Mouse (Mus musculus): ENCODE data around the gene Tmem60. TPM values are rescaled to one million over a fixed set of nuclear protein-coding genes. Genes with fewer than 3 reads are reported as not detected.

Gene Tmem60
- 25.4 and 28.1 TPM in 2 replicates for polyA plus RNA-seq (2012; rRNA removed)

GRCm38 (mm10) chr5:20881915-20882800 lies at the start of gene Tmem60, which contains the start of gene Phtf2:
Gene Tmem60, plus strand, starts transcription at chr5:20882191.
Gene Phtf2, minus strand, starts transcription at chr5:20882124.
- peak; percentile 94 for DNase-seq (ENCODE audit: low spot score)

GRCm38 (mm10) chr5:20834399-20834798 lies 47.6 kb upstream of the Tmem60 start:
- DNase-seq (ENCODE audit: low spot score): no peak

DNA sequence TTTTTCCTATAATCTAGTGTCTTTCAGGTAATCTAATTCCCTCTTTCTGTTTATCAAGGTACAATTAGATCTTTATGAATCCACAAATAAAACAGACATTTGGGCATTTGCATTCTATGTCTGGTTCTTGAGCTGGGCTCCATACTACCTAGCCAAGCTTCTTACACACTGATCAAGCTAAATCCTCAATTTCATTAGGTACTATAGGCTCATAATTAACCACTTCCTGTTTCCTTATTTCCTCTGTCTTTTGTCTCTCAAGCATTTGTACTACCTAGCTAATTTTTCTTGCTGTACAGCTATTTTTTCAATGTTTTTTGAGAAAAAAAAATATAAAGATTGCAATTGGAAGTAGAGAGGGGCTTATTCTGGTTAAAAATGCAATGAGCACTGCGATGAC lies 44.9 kb upstream of the Tmem60 start:
- DNase-seq (ENCODE audit: low spot score): no peak

DNA sequence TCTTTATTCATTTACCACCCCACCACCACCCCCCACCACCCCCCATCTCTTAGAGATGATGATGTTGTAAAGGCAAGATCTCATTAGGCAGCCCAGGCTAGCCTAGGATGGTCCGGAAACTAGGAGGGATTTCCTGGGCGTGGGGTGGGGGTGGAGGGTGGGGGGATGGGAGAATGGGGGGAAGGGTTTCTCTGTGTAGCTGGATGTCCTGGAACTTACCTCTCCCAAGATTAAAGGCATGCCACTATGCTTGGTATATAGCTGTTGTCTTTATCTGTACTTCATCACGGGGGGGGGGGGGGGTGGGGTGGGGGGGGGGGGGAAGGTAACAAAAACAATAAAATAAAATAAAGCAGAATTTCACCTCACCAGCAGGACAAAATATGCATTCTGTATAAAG lies 38.6 kb upstream of the Tmem60 start:
- DNase-seq (ENCODE audit: low spot score): no peak

- no peak for DNase-seq (ENCODE audit: low spot score)
Measured at GRCm38 (mm10) chr5:20843816-20844215, 38.2 kb upstream of the Tmem60 start.

DNA sequence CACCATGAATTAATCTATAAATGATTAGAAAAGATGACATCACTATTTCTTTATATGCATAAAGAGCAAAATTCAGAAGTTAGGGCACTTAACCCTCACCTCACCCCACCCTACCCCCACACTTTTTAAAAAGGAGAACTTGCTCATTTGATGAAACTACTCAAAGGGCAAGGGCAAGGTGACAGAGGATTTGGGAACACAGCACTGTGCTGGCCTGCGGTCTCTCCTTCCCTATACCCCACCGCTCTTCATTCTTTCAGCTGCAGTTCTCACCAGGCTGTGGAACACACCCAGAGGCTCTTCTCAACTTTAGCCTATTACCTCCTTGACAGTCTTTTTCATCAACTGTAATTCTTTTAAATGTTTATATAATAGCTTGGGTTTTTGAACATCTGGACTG lies 35.0 kb upstream of the Tmem60 start:
- DNase-seq (ENCODE audit: low spot score): no peak

DNA sequence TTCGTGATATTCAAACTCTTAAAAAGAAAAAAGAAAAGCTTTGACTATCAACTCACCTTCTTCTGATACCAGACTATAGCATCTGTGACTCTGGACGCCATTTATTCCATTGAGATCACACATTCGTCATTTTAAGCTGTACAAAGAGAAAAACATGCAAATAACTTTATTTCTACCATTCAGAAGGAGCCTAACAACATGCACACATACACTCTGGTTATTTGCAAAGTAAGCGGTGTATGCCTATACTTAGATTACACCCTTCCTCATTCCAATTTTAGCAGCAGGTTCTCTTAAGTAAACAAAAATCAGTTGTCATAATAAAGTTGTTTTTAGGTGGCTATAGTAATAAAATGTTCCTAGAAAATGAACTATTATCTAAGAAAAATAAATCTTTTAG lies 26.9 kb upstream of the Tmem60 start:
- no peak for DNase-seq (ENCODE audit: low spot score)

- DNase-seq (ENCODE audit: low spot score): no peak
Measured at GRCm38 (mm10) chr5:20858404-20858803, 23.6 kb upstream of the Tmem60 start.

DNA sequence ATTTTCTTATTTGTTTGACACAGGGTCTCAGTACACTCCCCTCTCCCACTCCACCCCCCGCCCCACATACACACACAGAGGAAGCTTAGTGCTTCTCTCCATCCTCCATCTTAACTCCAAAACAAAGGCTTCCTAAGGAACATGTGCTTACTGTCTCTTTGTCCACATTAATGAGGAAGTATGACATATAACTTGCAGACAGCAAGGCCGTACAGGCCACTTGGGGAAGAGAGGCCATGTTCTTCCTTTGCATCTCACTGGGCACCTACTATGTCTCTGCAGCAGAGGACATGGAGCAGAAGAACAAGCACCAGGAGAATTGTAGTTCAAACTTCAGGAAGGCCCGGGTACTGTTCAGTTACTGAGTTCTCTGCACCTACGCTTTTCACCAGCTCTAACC lies 21.4 kb upstream of the Tmem60 start:
- no peak for DNase-seq (ENCODE audit: low spot score)

DNA sequence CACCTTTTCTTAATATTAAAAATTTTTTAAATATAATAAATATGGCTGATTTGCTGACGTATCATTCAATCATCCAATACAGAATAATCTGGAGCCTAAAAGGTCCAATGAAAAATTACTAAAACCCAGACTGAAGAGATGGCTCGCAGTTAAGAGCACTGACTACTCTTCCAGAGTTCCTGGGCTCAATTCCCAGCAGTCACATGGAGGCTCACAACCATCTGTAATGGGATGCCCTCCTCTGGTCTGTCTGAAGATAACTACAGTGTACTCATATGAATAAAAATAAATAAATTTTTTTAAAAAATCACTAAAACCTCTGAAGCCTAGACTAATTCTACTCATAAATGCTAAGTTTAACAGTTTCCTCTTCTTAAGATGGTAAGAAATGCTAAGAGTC lies 20.1 kb upstream of the Tmem60 start:
- no peak for DNase-seq (ENCODE audit: low spot score)

- no peak for DNase-seq (ENCODE audit: low spot score)
Measured at GRCm38 (mm10) chr5:20864216-20864969, 17.6 kb upstream of the Tmem60 start.

DNA sequence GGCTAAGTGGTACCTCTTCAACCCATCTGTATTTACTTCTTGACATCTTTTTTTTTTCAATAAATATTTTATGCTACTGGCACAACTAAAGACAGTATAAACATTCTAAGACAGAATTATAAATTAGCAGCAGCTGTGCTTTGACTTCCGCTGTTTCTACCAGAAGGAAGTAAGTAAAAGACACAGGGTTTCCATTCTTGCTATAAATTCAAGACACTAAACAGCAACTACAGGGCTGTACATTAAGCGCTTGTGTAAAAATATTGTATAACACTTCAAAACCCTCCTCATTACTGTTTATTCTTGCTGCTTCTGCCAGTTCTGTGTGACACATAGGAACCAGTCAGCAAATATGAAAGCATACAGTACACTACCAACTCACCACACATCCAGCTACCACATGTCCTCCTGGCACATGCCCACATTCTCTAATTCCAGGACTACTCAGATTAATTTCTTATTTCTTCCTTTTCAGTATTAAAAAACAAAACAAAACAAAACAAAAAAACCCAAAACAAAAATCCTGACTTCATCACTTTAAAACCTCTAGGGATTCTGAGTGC lies 16.7 kb upstream of the Tmem60 start:
- no peak for DNase-seq (ENCODE audit: low spot score)

GRCm38 (mm10) chr5:20873146-20873545 lies 8.8 kb upstream of the Tmem60 start:
- DNase-seq (ENCODE audit: low spot score): no peak

- no peak for DNase-seq (ENCODE audit: low spot score)
Measured at GRCm38 (mm10) chr5:20876934-20877426, 5.0 kb upstream of the Tmem60 start.

- no peak for DNase-seq (ENCODE audit: low spot score)
Measured at GRCm38 (mm10) chr5:20880386-20880785, 1.6 kb upstream of the Tmem60 start.

DNA sequence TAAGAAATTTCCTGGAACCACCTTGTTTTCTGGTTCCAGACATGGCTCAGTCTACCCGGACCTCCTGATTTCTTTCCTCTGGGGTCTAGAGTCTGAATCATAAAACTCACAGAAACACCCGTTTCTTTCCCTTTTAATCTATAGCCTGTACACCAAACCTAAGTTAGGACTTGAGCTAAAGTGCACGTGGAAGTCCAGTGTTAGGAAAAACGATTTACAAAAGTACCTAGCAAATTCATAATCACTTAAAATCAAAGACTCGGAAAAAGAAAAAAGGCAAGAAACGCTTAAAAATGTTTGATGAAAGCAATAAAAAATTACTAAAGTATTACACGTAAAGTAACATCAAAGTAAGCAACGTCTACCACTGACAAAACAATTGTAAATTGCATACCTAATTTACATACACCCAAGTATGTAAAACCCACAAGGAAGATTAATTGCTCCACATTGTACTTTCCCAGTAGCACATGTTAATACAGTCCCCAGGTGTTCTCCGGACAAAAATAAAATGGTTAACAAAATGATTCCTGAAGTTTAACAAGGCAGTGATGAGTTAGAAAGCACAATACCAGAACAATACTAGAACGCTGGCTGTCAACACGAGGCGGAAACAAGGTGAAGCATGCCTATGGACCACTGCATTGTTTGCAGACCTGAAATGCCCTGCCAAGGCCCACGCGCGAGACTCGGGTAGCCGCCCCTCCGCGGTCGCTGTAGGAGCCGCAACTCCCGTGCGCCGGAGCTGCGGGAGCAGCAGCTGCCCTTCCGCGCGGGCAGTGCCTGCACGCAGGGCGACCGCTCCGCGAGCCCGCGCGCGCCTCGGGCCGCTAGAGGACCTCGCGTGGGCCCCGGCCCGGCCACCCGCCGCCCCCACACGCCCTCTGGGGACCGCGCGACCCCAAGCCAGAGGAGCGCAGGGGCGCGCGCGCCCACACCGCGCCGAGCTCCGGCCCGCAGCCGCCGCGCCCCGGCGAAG lies 905 bp upstream of the Tmem60 start:
- DNase-seq (ENCODE audit: low spot score): peak; percentile 54

- DNase-seq (ENCODE audit: low spot score): no peak
Measured at GRCm38 (mm10) chr5:20884036-20884620, 2.1 kb downstream of the Tmem60 start.

DNA sequence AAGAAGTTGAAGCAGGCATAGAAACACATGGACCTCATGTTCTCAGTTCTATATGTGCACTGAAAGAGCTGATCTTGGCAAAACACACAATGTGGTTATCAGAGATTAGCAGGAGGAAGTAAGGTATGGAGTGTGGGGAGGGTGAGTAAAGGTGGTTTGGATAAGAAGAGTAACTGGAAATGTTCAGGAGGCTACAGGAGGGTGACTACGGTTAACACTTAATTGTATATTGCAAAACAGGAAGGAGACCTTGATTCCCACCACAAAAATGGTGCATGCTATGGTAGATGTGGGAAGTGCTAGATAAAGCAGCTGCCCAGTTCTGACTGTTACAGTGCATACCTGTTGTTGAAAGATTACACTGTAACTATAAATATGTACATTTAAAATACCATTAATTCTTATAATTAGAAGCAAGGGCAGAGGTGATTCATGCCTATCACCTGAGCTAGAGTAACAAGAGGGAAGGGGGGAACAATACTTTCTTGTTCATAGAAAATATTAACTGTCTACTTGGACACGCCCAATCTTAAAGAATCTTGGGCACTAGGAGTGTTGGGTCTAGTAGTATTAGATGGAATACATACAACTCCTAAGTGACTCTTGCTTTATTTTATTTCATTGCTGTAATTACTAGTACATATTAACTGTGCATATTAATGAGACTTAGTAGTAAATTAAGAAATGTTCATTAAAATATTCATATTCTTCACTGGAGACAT lies 15.6 kb downstream of the Tmem60 start:
- DNase-seq (ENCODE audit: low spot score): no peak

DNA sequence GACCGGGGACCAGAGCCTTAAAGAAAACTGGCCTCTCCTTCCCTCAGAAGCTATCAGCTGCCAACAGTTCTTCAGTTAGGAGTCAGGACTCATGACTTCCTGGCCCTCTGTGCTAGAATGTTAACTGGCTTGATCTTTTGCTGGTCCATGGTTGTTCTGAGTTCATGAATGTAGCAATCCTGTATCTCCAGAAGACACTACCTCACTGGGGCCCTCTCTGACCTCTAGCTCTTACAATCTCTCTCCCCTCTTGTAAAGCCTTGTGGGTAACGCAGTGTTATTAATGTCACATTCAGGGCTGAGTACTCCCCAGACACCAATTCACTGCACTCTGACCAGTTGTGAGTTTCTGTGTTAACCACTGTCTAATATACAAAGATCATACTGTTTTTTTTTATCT lies 22.7 kb downstream of the Tmem60 start:
- no peak for DNase-seq (ENCODE audit: low spot score)

GRCm38 (mm10) chr5:20905437-20905836 lies 23.4 kb downstream of the Tmem60 start:
- DNase-seq (ENCODE audit: low spot score): no peak

Measured in urinary bladder, adult 2 months (tissue).